Mouse (Mus musculus) lung, adult 2 months (tissue): ENCODE measurements at regions not wholly inside any gene's neighbourhood (a gene's known extent, or its start where the extent isn't known, plus 50 kb on each side); places are given as distances from the start of the nearest gene placed in this dataset.

ENCODE experiments used
- CTCF ChIP-seq: fragments of 200-500 bp; IDR thresholded peaks from 2 replicates; pipeline ENCODE4 v1.5.1; 2011; ENCODE audit warnings: mild to moderate bottlenecking, low read length, control low read depth; ENCODE audit not compliant: insufficient read depth
- POLR2A ChIP-seq: fragments of 200-500 bp; IDR thresholded peaks from 2 replicates; pipeline ENCODE4 v1.6.1; 2011; ENCODE audit warnings: low read depth, mild to moderate bottlenecking, control low read depth, low read length, borderline replicate concordance; ENCODE audit errors: extremely low read depth

- TF ChIP-seq POLR2A, result no peak
- TF ChIP-seq CTCF, result no peak
Observed at GRCm38 (mm10) chr3:60819684-60820281, 182.8 kb upstream of the P2ry1 start.
